Mouse (Mus musculus) brain, embryonic 14.5 days (tissue): Measurements from ENCODE around the gene Asdurf. TPM values are rescaled to one million over a fixed set of nuclear protein-coding genes. Genes with fewer than 3 reads are reported as not detected.
"Not testable (repeated sequence)": the region's sequence is repeated elsewhere in the genome, so short reads cannot be mapped to it uniquely, and the experiment has no call there.

Experiments
- DNase-seq: peaks from one replicate; pipeline ENCODE4 v3.0.0-alpha.2; 2011; ENCODE audit warnings: low read depth
- CTCF ChIP-seq: fragments of 200-500 bp; IDR thresholded peaks from 2 replicates; pipeline ENCODE4 v1.5.1; 2012; ENCODE audit warnings: inconsistent platforms, mild to moderate bottlenecking, moderate library complexity, borderline replicate concordance; ENCODE audit not compliant: insufficient read depth, insufficient read length; ENCODE audit errors: extremely low read depth
- POLR2A ChIP-seq: fragments of 200-500 bp; IDR thresholded peaks from 2 replicates; pipeline ENCODE4 v1.6.1; 2012; ENCODE audit warnings: mild to moderate bottlenecking, inconsistent platforms, borderline replicate concordance; ENCODE audit not compliant: poor library complexity, insufficient read depth, insufficient read length, severe bottlenecking; ENCODE audit errors: extremely low read depth
- polyA plus RNA-seq: library from polyadenylated mRNA; depleted of rRNA; stranded (reverse); fragments of >200 nt; gene quantifications from 2 replicates; pipeline ENCODE4 v1.2.3, GENCODE M21; 2012; rRNA removed

Asdurf gene
- polyA plus RNA-seq, result not detected in 2 replicates

DNA sequence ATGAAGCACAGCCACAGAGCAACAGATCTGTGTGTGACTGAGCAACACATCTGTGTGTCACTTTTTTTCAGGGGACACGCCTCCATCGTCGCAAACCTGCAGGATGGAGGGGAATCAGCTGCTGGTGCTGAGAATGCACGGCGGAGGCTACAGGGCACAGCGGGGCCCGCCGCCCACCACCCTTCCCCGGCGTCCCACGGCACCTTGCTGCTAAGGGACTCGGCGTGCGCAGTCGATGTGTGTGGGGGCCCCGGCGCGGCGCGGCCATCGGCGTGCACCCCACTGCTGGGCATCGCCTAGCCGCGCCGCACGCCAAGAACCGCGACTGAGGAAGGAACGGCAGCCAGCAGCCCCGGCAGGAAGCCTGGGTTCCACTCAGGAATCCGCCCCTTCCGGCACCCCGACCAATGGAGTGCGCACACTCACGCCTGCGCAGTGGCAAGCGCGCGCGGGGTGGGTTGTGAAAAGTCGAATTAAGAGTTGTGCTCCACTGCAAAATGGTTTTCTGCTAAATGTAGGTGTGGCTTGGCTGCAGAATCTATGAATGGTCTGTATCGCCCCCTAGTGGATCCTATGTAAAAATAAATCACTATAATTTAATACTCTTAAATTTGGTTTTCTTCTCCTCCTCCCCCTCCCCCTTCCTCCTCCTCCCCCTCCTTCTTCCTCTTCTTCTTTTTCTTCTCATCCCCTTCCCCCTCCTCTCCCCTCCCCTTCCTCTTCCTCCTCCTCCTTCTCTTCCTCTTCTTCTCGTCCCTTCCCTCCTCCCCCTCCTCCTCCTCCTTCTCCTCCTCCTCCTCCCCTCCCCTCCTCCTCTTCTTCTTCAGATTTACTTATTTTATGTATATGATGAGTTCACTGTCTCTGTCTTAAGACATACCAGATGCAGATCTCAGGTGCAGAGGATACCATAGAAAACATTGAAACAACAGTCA is at the start of gene Asdurf, which contains the start of the genes Gm28551 and Asnsd1:
Gene Asdurf, minus strand, starts transcription at position 293 of the 935 bp plus-strand sequence.
Gene Gm28551, minus strand, starts transcription at position 341 of the 935 bp plus-strand sequence.
Gene Asnsd1, minus strand, starts transcription at position 426 of the 935 bp plus-strand sequence.
- peak; percentile 99 for DNase-seq
- TF ChIP-seq CTCF, result peak; percentile 32; the same call in 1 of the 2 replicates
- TF ChIP-seq POLR2A, result peak; percentile 88

DNA sequence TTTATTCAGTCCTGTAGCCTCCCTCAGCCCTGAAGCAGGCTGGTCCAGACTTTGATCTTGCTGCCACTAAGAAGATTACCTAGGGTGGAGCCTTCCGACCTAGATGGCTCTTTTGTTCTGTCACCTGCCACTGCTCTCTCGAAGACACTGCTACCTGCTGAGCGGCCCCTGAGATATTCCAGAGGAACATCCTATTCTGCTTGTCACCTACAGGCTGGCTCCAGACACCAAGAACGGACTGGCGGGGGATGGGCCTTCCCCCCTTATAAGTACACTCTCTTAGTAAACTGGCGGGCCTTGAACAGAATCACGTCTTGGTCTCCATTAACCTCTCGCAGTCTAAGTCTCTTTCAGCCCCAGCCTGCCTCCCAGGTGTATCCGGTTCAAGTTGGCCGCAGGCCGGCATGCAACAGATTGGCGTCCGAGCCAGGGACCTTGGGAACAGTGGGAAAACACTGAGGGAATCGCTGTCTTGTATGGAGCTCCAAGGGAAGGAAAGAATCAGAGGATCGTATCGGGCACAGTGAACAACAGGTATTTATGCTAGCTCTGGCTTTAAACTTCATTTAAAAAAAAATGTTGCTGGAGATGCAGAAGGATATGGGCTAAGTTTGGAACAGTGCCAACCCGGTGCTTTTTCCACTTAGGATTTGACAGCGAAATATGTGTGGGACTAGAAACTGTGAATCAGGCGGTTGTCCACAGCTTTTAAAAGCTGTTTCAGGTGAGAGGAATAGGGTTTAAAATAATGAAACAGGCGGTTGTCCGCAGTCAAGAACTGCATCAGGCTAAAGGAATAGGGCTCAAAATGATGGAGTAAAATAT is 41.7 kb upstream of the Asdurf start:
- peak; percentile 16 for DNase-seq

DNA sequence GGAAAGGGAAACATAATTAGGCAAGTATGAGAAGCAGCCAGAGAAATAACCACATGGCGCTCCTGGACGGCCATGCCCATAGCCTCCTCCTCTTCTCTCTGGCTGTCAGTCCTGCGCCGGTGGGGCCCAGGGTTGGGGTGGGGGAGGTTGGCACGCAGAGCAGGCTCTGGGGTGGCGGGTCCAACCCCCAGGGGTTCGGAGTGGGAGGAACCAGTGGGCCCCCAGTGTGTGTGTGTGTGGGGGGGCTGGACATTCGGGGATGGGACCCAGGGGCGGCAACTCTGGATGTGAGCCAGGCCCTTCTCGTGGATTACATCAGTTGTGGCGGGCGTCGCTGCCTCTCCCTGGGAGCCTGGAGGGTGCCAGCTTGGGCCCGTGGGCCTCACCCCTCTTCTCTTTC is 36.3 kb upstream of the Asdurf start:
- no peak for DNase-seq
- TF ChIP-seq POLR2A, result no peak
- no peak for TF ChIP-seq CTCF

DNA sequence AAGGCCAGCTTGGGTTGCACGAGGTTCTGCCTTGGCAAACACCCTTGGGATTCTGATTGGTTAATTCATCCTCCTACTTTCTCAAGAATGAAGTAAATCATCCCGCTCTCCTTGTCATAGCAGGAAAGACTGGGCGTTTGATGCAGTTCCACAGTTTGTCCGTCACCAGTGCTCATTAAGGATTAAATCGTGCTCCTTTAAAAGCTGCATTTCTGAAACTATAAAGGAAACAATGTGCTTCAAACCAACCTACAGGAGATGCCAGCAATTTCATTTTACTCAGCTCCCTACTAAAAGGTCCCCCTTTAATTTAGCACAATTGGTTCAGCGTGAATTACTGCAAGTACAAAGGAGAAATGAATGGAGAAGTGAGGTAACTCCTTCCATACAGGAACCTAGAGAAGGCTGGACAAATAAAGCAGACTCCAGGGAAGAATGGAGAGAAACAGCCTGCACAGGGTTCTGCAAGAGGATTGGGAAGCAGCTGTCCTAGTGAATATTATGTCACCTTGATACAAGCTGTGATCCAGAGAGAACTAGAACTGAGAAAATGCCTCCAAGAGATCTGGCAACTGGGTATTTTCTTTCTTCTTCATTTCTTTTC is 31.8 kb upstream of the Asdurf start:
- peak; percentile 66 for DNase-seq
- TF ChIP-seq CTCF (no peak), POLR2A (no peak)

DNA sequence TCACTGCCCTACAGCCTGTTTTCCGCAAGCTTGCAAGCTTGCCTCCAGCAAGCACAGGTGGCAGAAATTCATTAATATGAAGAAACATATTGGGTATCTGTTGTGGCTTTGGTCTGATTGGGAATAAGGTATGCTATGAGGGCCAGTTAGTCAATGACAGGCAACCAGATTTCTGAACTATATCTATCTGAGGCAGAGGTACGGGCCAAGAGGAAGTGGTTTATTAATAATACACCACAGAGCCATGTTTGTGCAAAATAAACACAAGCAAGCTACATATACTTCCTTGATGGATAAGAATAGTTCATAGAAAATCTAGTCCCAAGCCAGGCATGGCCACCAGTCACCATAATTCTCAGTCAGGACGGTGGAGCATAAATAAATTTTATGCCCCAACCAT is 25.3 kb upstream of the Asdurf start:
- TF ChIP-seq POLR2A, result no peak
- no peak for TF ChIP-seq CTCF
- no peak for DNase-seq

DNA sequence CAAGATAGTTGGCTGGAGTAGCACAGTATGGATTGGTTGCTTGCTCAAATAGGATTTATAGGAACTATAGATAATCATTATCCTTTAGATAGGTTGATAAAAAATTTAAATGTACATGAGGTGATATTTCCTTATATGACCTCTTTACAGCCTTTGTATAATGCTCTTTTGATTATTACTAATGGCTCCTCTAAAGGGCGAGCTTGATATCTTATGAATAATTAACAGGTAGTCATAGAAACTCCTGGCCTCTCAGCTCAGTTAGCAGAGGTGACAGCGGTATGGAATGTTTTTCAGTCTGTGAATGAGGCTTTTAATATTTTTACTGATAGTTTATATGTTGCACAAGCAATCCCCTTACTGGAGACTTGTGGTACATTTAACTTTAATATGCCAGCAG is 23.5 kb upstream of the Asdurf start:
- not testable (repeated sequence) for DNase-seq

DNA sequence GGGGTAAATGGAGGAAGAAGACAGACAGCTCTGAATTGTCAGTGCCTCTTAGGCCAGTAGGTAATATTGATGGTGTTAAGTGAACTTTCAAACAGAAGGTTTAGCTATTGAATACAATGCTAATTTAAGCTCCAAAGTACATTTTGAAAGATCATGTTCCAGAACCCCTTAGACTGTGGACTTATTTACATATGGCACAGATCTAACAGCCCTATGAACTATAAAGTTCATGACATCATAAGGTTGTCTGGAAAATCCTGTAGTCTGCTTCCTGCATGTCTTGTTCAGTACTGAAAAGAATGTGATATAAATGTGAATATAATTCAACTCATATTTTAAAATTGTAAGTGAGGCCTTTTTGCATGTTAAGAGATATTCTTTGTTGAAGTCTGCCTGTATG is 6.6 kb upstream of the Asdurf start:
- no peak for TF ChIP-seq POLR2A
- TF ChIP-seq CTCF, result no peak
- no peak for DNase-seq

DNA sequence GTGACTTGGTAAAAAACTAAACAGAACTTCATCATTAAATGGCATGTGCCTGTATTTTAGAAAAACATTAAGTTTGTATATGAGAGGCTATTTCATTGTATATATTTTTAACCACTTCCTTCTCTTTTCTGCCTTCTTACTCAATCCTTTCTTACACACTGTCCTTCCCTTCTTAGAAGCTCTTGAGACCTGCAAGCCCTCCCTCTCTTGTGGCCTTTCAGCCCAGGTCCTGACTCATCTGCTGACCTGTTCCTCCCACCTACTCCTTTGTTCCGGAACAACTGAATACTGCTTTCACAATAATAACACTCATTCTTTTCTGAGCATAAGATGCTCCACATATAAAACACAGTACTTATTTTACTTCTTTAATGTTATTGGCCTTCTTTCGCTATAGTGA is 11.3 kb downstream of the Asdurf start:
- no peak for TF ChIP-seq CTCF
- no peak for DNase-seq

DNA sequence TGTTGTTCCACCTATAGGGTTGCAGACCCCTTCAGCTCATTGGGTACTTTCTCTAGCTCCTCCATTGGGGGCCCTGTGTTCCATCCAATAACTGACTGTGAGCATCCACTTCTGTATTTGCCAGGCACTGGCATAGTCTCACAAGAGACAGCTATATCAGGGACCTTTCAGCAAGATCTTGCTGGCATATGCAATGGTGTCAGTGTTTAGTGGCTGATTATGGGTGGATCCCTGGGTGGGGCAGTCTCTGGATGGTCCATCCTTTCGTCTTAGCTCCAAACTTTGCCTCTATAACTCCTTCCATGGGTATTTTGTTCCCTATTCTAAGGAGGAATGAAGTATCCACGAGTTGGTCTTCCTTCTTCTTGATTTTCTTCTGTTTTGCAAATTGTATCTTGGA is 15.0 kb downstream of the Asdurf start:
- not testable (repeated sequence) for DNase-seq

DNA sequence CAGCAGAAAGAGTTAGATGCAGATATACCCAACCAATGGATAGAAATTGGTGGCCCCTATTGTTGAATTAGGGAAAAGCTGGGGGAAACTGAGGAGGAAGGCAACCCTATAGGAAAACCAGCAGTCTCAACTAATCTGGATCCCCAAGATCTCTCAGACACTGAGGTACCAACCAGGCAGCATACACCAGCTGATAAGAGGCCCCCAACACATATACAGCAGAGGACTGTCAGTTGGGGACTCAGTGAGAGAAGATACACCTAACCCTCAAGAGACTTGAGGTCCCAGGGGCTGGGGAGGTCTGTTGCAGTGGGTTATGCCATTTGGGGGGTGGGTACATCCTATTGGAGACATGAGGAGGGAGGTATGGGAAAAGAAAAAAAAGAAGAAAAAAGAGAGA is 17.0 kb downstream of the Asdurf start:
- TF ChIP-seq CTCF, result no peak
- TF ChIP-seq POLR2A, result no peak

DNA sequence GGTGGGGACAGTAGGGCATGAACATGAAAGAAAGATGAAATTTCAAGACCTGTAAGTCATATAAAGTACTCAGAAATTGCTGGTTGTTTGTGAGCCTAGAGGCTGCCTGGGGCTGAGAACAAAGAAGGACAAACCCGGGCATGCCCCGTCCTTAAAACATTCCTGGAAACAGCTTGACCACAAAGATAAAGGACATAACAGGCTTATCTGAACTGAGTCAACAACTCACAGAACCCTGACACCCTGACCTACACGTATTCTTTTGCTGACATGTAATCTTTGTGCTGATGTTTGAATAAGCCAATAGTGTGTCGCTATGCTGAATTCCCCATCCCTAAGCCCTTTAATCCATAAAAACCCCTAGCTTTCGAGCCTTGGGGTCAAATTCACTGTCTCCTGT is 18.9 kb downstream of the Asdurf start:
- DNase-seq, result not testable (repeated sequence)

More for the DNA sequence above, 17.0 kb downstream of the Asdurf start:
- no peak for DNase-seq

DNA sequence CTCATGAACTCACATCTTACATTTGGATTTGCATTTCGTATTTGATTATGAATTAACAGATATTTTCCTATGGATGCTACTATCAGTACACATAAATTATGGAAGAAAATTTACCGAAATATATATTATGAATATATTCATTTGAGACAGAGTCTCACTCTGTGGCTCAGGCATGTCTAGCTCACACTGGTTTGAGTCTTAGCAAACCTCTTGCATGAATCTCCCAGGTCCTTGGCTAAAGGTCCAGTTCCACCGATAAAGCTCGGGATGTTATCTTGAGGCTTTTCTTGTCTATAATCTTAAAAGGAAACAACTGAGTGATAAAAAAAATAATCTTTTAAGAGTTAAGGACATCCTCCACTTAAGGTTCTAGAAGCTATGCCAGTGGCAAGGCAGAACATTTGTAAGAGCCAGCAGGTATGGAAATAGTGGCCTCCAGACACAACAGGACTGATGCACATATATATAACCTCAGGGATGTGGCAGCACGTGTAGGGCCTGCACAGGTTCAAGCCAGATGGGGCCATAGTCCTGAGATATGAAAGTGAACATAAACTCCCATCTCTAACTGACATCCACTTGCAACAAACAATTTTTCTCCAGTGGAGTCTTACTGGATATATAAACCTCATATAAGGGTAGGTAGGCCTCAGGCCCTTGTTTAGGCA is 27.5 kb downstream of the Asdurf start:
- DNase-seq, result no peak

DNA sequence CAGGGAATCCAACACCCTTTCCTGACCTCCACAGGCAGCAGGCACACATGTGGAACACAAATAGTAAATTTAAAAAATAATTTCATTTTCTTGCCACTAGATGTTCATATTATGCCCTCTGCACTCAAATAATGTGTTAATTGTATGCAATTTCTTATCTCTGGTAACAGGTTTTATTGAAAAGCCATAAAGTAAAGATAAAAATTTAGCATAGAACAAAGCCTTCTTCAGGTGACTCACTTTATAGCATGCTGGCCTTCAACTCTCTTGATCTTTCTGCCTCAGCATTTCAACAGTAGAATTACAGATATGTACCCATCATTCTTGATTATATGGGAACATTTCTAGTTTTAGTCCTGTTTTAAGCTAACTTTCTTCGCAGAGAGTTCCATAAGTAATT is 28.1 kb downstream of the Asdurf start:
- TF ChIP-seq CTCF (no peak), POLR2A (no peak)
- DNase-seq, result no peak

More for the DNA sequence above, 27.5 kb downstream of the Asdurf start:
- no peak for TF ChIP-seq CTCF
- no peak for TF ChIP-seq POLR2A

DNA sequence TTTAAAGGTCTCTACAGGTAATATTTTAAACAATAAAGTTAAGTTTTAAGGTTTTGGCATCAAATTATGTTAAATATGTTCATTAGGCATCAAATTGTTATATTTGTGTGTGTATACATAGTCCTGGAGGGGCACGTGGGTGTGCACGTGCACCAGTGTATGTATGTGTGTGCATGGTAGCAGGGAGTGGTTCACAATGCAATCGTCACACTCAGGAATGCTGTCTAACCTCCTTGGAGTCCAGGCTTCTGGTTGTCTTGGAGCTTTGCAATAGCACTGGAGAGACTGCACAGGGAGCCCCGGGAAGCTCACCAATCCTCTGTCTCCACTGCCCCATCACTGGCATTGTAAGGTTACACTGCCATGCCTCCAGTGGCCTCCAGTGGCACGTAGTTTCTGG is 29.2 kb downstream of the Asdurf start:
- no peak for TF ChIP-seq CTCF
- no peak for TF ChIP-seq POLR2A
- no peak for DNase-seq
